Mouse (Mus musculus): ENCODE measurements at regions not wholly inside any gene's neighbourhood (a gene's known extent, or its start where the extent isn't known, plus 50 kb on each side); places are given as distances from the start of the nearest gene placed in this dataset.

GRCm38 (mm10) chr4:9123396-9124031 lies 884.7 kb upstream of the Car8 start:
- no peaks in the 10 kb centered on the region for H3K27me3 ChIP-seq (ENCODE audit: control insufficient read depth, insufficient read depth, low read length)
- peaks cover 7% of the 10 kb centered on the region for H3K4me1 ChIP-seq (ENCODE audit: control insufficient read depth, insufficient read depth, insufficient read length, low read length)

GRCm38 (mm10) chr4:9122639-9123286 lies 883.9 kb upstream of the Car8 start:
- no peak overlapping the region for H3K4me3 ChIP-seq (ENCODE audit: low read depth, low read length)
- TF ChIP-seq POLR2A (IDR thresholded peaks at IDR 0.05; ENCODE audit: low read depth, low read length), result no peak
- TF ChIP-seq CTCF (IDR thresholded peaks at IDR 0.05; ENCODE audit: extremely low read depth, insufficient read length, insufficient replicate concordance, low read depth, low read length), result no peak
- H3K27me3 ChIP-seq (ENCODE audit: control insufficient read depth, insufficient read depth, low read length), result no peaks in the 10 kb centered on the region
- H3K27ac ChIP-seq (ENCODE audit: insufficient read depth, low read depth, low read length), result no peak overlapping the region
- WGBS, result 85% methylated on average over 10 of the region's 10 CpGs
- no peaks in the 10 kb centered on the region for H3K36me3 ChIP-seq (ENCODE audit: control insufficient read depth, insufficient read depth, low read length)
- peaks cover 7% of the 10 kb centered on the region for H3K4me1 ChIP-seq (ENCODE audit: control insufficient read depth, insufficient read depth, insufficient read length, low read length)

More at GRCm38 (mm10) chr4:9123396-9124031, 884.7 kb upstream of the Car8 start:
- Histone ChIP-seq H3K4me3 (ENCODE audit: low read depth, low read length) (no peak overlapping the region), H3K36me3 (ENCODE audit: control insufficient read depth, insufficient read depth, low read length) (no peaks in the 10 kb centered on the region), H3K27ac (ENCODE audit: insufficient read depth, low read depth, low read length) (no peak overlapping the region)
- TF ChIP-seq POLR2A (IDR thresholded peaks at IDR 0.05; ENCODE audit: low read depth, low read length) (no peak), CTCF (IDR thresholded peaks at IDR 0.05; ENCODE audit: extremely low read depth, insufficient read length, insufficient replicate concordance, low read depth, low read length) (no peak)
- 76% methylated on average over 9 of the region's 9 CpGs for WGBS

- TF ChIP-seq CTCF (IDR thresholded peaks at IDR 0.05; ENCODE audit: extremely low read depth, insufficient read length, insufficient replicate concordance, low read depth, low read length) (no peak), POLR2A (IDR thresholded peaks at IDR 0.05; ENCODE audit: low read depth, low read length) (no peak)
- H3K4me3 ChIP-seq (ENCODE audit: low read depth, low read length), result no peak overlapping the region
- no peaks in the 10 kb centered on the region for H3K27me3 ChIP-seq (ENCODE audit: control insufficient read depth, insufficient read depth, low read length)
- H3K4me1 ChIP-seq (ENCODE audit: control insufficient read depth, insufficient read depth, insufficient read length, low read length), result no peaks in the 10 kb centered on the region; the same call in 1 of the 2 replicates
- H3K36me3 ChIP-seq (ENCODE audit: control insufficient read depth, insufficient read depth, low read length), result no peaks in the 10 kb centered on the region
- no peak overlapping the region for H3K27ac ChIP-seq (ENCODE audit: insufficient read depth, low read depth, low read length)
- WGBS, result 87% methylated on average over 4 of the region's 4 CpGs
Measured at GRCm38 (mm10) chr4:9116955-9117647, 878.3 kb upstream of the Car8 start.

GRCm38 (mm10) chr4:9115874-9116273 lies 877.0 kb upstream of the Car8 start:
- Histone ChIP-seq H3K27ac (ENCODE audit: insufficient read depth, low read depth, low read length) (peak overlapping the region; percentile 45; the same call in 1 of the 2 replicates), H3K27me3 (ENCODE audit: control insufficient read depth, insufficient read depth, low read length) (no peaks in the 10 kb centered on the region), H3K4me1 (ENCODE audit: control insufficient read depth, insufficient read depth, insufficient read length, low read length) (no peaks in the 10 kb centered on the region; the same call in 1 of the 2 replicates), H3K4me3 (ENCODE audit: low read depth, low read length) (no peak overlapping the region), H3K36me3 (ENCODE audit: control insufficient read depth, insufficient read depth, low read length) (no peaks in the 10 kb centered on the region)
- 13% methylated on average over 7 of the region's 7 CpGs for WGBS
- TF ChIP-seq POLR2A (IDR thresholded peaks at IDR 0.05; ENCODE audit: low read depth, low read length) (no peak), CTCF (IDR thresholded peaks at IDR 0.05; ENCODE audit: extremely low read depth, insufficient read length, insufficient replicate concordance, low read depth, low read length) (no peak)

GRCm38 (mm10) chr4:9113982-9114381 lies 875.1 kb upstream of the Car8 start:
- H3K4me3 ChIP-seq (ENCODE audit: low read depth, low read length), result no peak overlapping the region
- H3K36me3 ChIP-seq (ENCODE audit: control insufficient read depth, insufficient read depth, low read length), result no peaks in the 10 kb centered on the region
- TF ChIP-seq POLR2A (IDR thresholded peaks at IDR 0.05; ENCODE audit: low read depth, low read length) (no peak), CTCF (IDR thresholded peaks at IDR 0.05; ENCODE audit: extremely low read depth, insufficient read length, insufficient replicate concordance, low read depth, low read length) (no peak)
- no peaks in the 10 kb centered on the region; the same call in 1 of the 2 replicates for H3K4me1 ChIP-seq (ENCODE audit: control insufficient read depth, insufficient read depth, insufficient read length, low read length)
- 94% methylated on average over 5 of the region's 5 CpGs for WGBS
- no peaks in the 10 kb centered on the region for H3K27me3 ChIP-seq (ENCODE audit: control insufficient read depth, insufficient read depth, low read length)
- no peak overlapping the region for H3K27ac ChIP-seq (ENCODE audit: insufficient read depth, low read depth, low read length)

GRCm38 (mm10) chr4:9110355-9110754 lies 871.5 kb upstream of the Car8 start:
- WGBS, result 40% methylated on average over 7 of the region's 7 CpGs

GRCm38 (mm10) chr4:9107295-9107694 lies 868.5 kb upstream of the Car8 start:
- WGBS, result 85% methylated on average over 14 of the region's 14 CpGs
- no peak overlapping the region for H3K27ac ChIP-seq (ENCODE audit: insufficient read depth, low read depth, low read length)
- H3K4me1 ChIP-seq (ENCODE audit: control insufficient read depth, insufficient read depth, insufficient read length, low read length), result no peaks in the 10 kb centered on the region
- H3K36me3 ChIP-seq (ENCODE audit: control insufficient read depth, insufficient read depth, low read length), result no peaks in the 10 kb centered on the region
- no peak overlapping the region for H3K4me3 ChIP-seq (ENCODE audit: low read depth, low read length)
- TF ChIP-seq CTCF (IDR thresholded peaks at IDR 0.05; ENCODE audit: extremely low read depth, insufficient read length, insufficient replicate concordance, low read depth, low read length) (no peak), POLR2A (IDR thresholded peaks at IDR 0.05; ENCODE audit: low read depth, low read length) (no peak)
- no peaks in the 10 kb centered on the region for H3K27me3 ChIP-seq (ENCODE audit: control insufficient read depth, insufficient read depth, low read length)

More at GRCm38 (mm10) chr4:9110355-9110754, 871.5 kb upstream of the Car8 start:
- TF ChIP-seq POLR2A (IDR thresholded peaks at IDR 0.05; ENCODE audit: low read depth, low read length) (no peak), CTCF (IDR thresholded peaks at IDR 0.05; ENCODE audit: extremely low read depth, insufficient read length, insufficient replicate concordance, low read depth, low read length) (no peak)
- Histone ChIP-seq H3K36me3 (ENCODE audit: control insufficient read depth, insufficient read depth, low read length) (no peaks in the 10 kb centered on the region), H3K27ac (ENCODE audit: insufficient read depth, low read depth, low read length) (no peak overlapping the region), H3K4me3 (ENCODE audit: low read depth, low read length) (no peak overlapping the region), H3K4me1 (ENCODE audit: control insufficient read depth, insufficient read depth, insufficient read length, low read length) (no peaks in the 10 kb centered on the region), H3K27me3 (ENCODE audit: control insufficient read depth, insufficient read depth, low read length) (no peaks in the 10 kb centered on the region)

Data from small intestine, adult 2 months (tissue).